Mouse (Mus musculus): ENCODE data around the gene Sav1. TPM values are rescaled to one million over a fixed set of nuclear protein-coding genes. Genes with fewer than 3 reads are reported as not detected.

Gene Sav1
- 4.1 and 4.5 TPM in 2 replicates for polyA plus RNA-seq (2015; fragmentation: Nextera tagmentation; extraction: Ambion mirVana)

GRCm38 (mm10) chr12:69986786-69987497 is at the start of gene Sav1:
Sav1 (minus strand) TSS chr12:69987002.
- under 1% methylated on average over 102 of the region's 102 CpGs for WGBS (ENCODE audit: insufficient replicate concordance)

DNA sequence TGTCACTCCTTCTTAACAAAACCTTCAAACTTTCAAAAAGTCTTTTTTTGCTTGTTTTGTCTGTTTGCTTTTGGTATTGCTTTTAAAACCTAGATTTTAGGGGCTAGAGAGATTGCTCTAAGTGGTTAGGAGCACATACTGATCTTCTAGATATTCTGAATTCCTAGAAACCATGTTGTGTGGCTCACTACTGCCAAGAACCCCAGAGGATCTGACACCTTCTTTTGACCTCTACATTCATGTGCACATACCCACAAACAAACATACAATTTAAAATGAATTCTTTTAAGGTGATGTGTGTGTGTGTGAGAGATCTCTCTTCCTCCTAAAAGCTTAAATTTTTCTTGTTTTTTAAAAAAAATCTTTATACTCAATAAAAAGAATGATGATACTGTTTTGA is 39.4 kb upstream of the Sav1 start:
- Histone ChIP-seq H3K4me3 (replicated peaks) (no peak overlapping the region), H3K36me3 (peaks cover 24% of the 10 kb centered on the region), H3K27me3 (no peaks in the 10 kb centered on the region), H3K9ac (no peak overlapping the region), H3K9me3 (replicated peaks) (no peaks in the 10 kb centered on the region), H3K4me2 (no peak overlapping the region), H3K27ac (no peak overlapping the region), H3K4me1 (replicated peaks) (no peaks in the 10 kb centered on the region)
- DNase-seq = no peak
- no peak for ATAC-seq (ENCODE audit: low read depth)

More at GRCm38 (mm10) chr12:69986786-69987497, at the start of gene Sav1:
- H3K4me3 ChIP-seq (replicated peaks) = peak within 1 kb of the TSS; percentile 92
- H3K27ac ChIP-seq = peak within 1 kb of the TSS; percentile 90
- ATAC-seq (ENCODE audit: low read depth) (peak; percentile 95), DNase-seq (peak; percentile 89)
- peak within 1 kb of the TSS; percentile 97 for H3K9ac ChIP-seq
- H3K4me2 ChIP-seq = peak within 1 kb of the TSS; percentile 81
- H3K4me1 ChIP-seq (replicated peaks) = peaks cover 37% of the 10 kb centered on the region
- H3K36me3 ChIP-seq = peaks cover 25% of the 10 kb centered on the region
- H3K9me3 ChIP-seq (replicated peaks) = no peaks in the 10 kb centered on the region
- no peaks in the 10 kb centered on the region for H3K27me3 ChIP-seq

- H3K27me3 ChIP-seq = no peaks in the 10 kb centered on the region
- WGBS (ENCODE audit: insufficient replicate concordance) = 81% methylated on average over 6 of the region's 6 CpGs
- no peaks in the 10 kb centered on the region for H3K4me1 ChIP-seq (replicated peaks)
- no peak overlapping the region for H3K9ac ChIP-seq
- peaks cover 23% of the 10 kb centered on the region for H3K36me3 ChIP-seq
- no peak overlapping the region for H3K27ac ChIP-seq
- H3K4me3 ChIP-seq (replicated peaks) = no peak overlapping the region
- no peaks in the 10 kb centered on the region for H3K9me3 ChIP-seq (replicated peaks)
- no peak overlapping the region for H3K4me2 ChIP-seq
- no peak for DNase-seq
- ATAC-seq (ENCODE audit: low read depth) = no peak
Observed at GRCm38 (mm10) chr12:70025431-70025830, 38.6 kb upstream of the Sav1 start.

DNA sequence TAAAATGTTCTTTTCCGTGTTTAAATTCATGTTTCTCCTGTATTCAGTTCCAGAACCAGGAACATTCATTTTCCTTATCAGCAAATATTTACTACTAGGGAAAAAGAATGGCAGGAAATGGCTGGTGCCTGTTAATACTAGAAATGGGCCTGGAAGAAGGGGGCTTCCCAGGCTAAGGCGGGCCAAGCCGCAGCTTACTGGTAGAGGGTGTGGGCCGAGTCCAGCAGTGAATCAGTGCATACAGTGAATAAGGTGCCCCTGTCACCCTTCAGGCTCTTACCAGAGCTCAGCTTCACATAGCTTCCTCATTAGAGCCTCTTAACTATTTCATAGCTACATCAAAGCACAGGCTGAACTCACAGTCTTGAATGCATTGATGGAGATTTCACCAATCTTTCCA is 36.8 kb upstream of the Sav1 start:
- ATAC-seq (ENCODE audit: low read depth) (no peak), DNase-seq (no peak)
- no peak overlapping the region for H3K27ac ChIP-seq
- H3K9me3 ChIP-seq (replicated peaks) = no peaks in the 10 kb centered on the region
- 77% methylated on average over 4 of the region's 4 CpGs for WGBS (ENCODE audit: insufficient replicate concordance)
- peaks cover 21% of the 10 kb centered on the region for H3K36me3 ChIP-seq
- H3K4me1 ChIP-seq (replicated peaks) = no peaks in the 10 kb centered on the region
- no peaks in the 10 kb centered on the region for H3K27me3 ChIP-seq
- no peak overlapping the region for H3K9ac ChIP-seq
- no peak overlapping the region for H3K4me3 ChIP-seq (replicated peaks)
- H3K4me2 ChIP-seq = no peak overlapping the region

DNA sequence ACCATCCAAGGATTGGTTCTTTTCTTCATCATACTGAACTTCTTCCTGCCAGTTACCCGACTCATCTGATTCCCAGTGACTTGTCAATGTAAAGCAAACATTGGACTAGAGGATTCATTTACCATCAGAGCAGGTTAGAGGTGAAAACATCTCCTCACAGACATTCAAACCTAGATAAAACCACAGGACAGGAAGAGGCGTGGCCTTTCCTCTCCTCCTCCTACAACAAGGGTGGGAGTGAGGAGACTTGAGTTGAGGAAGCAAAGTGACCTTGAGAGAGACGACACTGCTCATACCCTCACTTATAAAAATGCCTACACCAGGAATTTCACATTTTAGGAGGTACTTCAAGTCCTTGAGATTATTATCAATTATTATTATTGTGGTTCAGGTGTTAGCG is 31.4 kb upstream of the Sav1 start:
- H3K4me1 ChIP-seq (replicated peaks) = no peaks in the 10 kb centered on the region
- WGBS (ENCODE audit: insufficient replicate concordance) = 53% methylated on average over 4 of the region's 4 CpGs
- no peaks in the 10 kb centered on the region for H3K9me3 ChIP-seq (replicated peaks)
- no peak overlapping the region for H3K4me2 ChIP-seq
- 0 out of 2 replicates have a peak, but pooled peaks cover 9% of the 10 kb centered on the region for H3K36me3 ChIP-seq
- H3K27me3 ChIP-seq = no peaks in the 10 kb centered on the region
- H3K27ac ChIP-seq = no peak overlapping the region
- no peak for DNase-seq
- ATAC-seq (ENCODE audit: low read depth) = no peak
- H3K9ac ChIP-seq = no peak overlapping the region
- no peak overlapping the region for H3K4me3 ChIP-seq (replicated peaks)

GRCm38 (mm10) chr12:70015936-70016335 is 29.1 kb upstream of the Sav1 start:
- no peak overlapping the region for H3K27ac ChIP-seq

DNA sequence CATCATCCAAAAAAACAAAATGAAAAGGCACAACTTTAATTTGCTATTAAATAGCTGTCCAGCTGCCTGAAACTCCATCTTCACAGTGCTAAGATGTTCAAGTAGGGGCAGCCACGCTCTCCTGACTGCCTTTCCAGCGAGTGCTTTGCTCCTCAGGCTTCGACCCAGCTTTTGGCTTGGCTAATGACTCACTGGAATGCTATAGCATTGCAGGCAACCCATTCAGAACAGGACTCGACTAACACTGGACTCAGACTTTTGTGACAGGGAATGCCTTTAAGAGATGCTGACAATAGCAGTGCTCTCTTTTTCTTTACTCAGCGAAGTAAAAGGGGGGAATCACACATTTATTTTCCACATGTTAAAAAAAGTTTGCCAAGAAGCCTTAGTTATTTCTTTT is 24.9 kb upstream of the Sav1 start:
- Histone ChIP-seq H3K4me1 (replicated peaks) (no peaks in the 10 kb centered on the region), H3K27me3 (no peaks in the 10 kb centered on the region), H3K4me2 (no peak overlapping the region), H3K27ac (no peak overlapping the region), H3K4me3 (replicated peaks) (no peak overlapping the region), H3K36me3 (peaks cover 7% of the 10 kb centered on the region; the same call in 1 of the 2 replicates), H3K9ac (no peak overlapping the region), H3K9me3 (replicated peaks) (0 out of 2 replicates have a peak, but pooled peaks cover 6% of the 10 kb centered on the region)
- ATAC-seq (ENCODE audit: low read depth) (no peak), DNase-seq (no peak)
- 74% methylated on average over 5 of the region's 5 CpGs for WGBS (ENCODE audit: insufficient replicate concordance)

More at GRCm38 (mm10) chr12:70015936-70016335, 29.1 kb upstream of the Sav1 start:
- H3K4me1 ChIP-seq (replicated peaks) = no peaks in the 10 kb centered on the region
- 0 out of 2 replicates have a peak, but pooled peaks cover 2% of the 10 kb centered on the region for H3K9me3 ChIP-seq (replicated peaks)
- H3K27me3 ChIP-seq = no peaks in the 10 kb centered on the region
- H3K4me3 ChIP-seq (replicated peaks) = no peak overlapping the region
- no peak for ATAC-seq (ENCODE audit: low read depth)
- no peak overlapping the region for H3K9ac ChIP-seq
- 0 out of 2 replicates have a peak, but pooled peaks cover 12% of the 10 kb centered on the region for H3K36me3 ChIP-seq
- no peak for DNase-seq
- no peak overlapping the region for H3K4me2 ChIP-seq
- 59% methylated on average over 4 of the region's 4 CpGs for WGBS (ENCODE audit: insufficient replicate concordance)

DNA sequence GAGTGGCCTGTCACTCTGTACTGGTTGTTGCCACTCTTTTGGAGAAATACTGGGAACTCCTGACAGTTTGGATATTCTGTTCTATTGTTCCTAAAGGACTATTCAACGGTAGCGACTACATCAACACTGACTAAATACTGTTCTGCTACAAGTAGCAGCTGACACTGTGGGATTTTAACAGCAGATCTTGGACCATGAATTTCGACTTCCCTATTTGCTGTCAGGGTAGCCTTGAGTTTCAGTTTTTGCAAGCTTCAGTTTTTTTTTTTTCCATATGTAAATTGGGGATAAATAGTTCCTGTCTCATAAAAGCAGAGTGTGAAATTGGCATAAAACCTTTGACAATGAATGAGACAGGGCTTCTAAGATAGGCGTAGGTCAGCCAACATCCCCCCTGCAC is 23.6 kb upstream of the Sav1 start:
- ATAC-seq (ENCODE audit: low read depth) (no peak), DNase-seq (no peak)
- H3K9ac ChIP-seq = no peak overlapping the region
- no peak overlapping the region for H3K27ac ChIP-seq
- 0 out of 2 replicates have a peak, but pooled peaks cover 6% of the 10 kb centered on the region for H3K9me3 ChIP-seq (replicated peaks)
- no peak overlapping the region for H3K4me3 ChIP-seq (replicated peaks)
- H3K4me1 ChIP-seq (replicated peaks) = no peaks in the 10 kb centered on the region
- H3K27me3 ChIP-seq = no peaks in the 10 kb centered on the region
- H3K36me3 ChIP-seq = peaks cover 7% of the 10 kb centered on the region; the same call in 1 of the 2 replicates
- no peak overlapping the region for H3K4me2 ChIP-seq
- 78% methylated on average over 4 of the region's 4 CpGs for whole genome bisulfite sequencing (ENCODE audit: insufficient replicate concordance)

GRCm38 (mm10) chr12:70005103-70005502 is 18.3 kb upstream of the Sav1 start:
- 47% methylated on average over 4 of the region's 4 CpGs for WGBS (ENCODE audit: insufficient replicate concordance)
- Histone ChIP-seq H3K36me3 (no peaks in the 10 kb centered on the region), H3K27ac (no peak overlapping the region)

GRCm38 (mm10) chr12:69998186-69998983 is 11.6 kb upstream of the Sav1 start:
- H3K27ac ChIP-seq = no peak overlapping the region
- H3K4me3 ChIP-seq (replicated peaks) = no peak overlapping the region
- WGBS (ENCODE audit: insufficient replicate concordance) = 63% methylated on average over 13 of the region's 13 CpGs
- no peaks in the 10 kb centered on the region for H3K9me3 ChIP-seq (replicated peaks)
- H3K36me3 ChIP-seq = no peaks in the 10 kb centered on the region
- H3K27me3 ChIP-seq = no peaks in the 10 kb centered on the region
- H3K9ac ChIP-seq = no peak overlapping the region
- no peaks in the 10 kb centered on the region for H3K4me1 ChIP-seq (replicated peaks)
- DNase-seq (no peak), ATAC-seq (ENCODE audit: low read depth) (no peak)
- H3K4me2 ChIP-seq = no peak overlapping the region

More at GRCm38 (mm10) chr12:70005103-70005502, 18.3 kb upstream of the Sav1 start:
- DNase-seq (no peak), ATAC-seq (ENCODE audit: low read depth) (no peak)
- Histone ChIP-seq H3K9me3 (replicated peaks) (no peaks in the 10 kb centered on the region), H3K9ac (no peak overlapping the region), H3K4me2 (no peak overlapping the region), H3K27me3 (no peaks in the 10 kb centered on the region), H3K4me1 (replicated peaks) (no peaks in the 10 kb centered on the region), H3K4me3 (replicated peaks) (no peak overlapping the region)

DNA sequence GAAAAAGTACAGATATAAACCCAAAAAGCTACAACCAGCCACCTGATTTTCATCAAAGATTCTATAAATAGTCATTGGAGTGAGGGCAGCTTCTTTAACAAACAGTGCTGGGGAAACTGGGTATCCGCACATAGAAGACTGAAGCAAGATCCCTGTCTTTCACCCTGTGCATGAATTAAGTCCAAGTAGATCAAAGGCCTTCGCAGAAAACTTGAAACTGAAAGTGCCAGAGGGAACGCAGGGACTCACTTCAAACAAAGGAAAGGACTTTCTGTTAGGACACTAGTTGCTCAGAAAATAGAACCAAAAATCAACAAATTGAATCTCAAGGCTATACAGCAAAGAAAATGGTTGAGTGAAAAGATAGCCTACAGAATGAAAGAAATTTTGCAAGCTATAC is 8.6 kb upstream of the Sav1 start:
- Histone ChIP-seq H3K36me3 (no peaks in the 10 kb centered on the region), H3K9me3 (replicated peaks) (no peaks in the 10 kb centered on the region), H3K4me2 (no peak overlapping the region), H3K4me1 (replicated peaks) (no peaks in the 10 kb centered on the region), H3K27ac (no peak overlapping the region), H3K27me3 (no peaks in the 10 kb centered on the region), H3K9ac (no peak overlapping the region), H3K4me3 (replicated peaks) (no peak overlapping the region)
- 68% methylated on average over 3 of the region's 3 CpGs for WGBS (ENCODE audit: insufficient replicate concordance)
- ATAC-seq (ENCODE audit: low read depth) (no peak), DNase-seq (no peak)
